Mouse (Mus musculus) megakaryocyte, embryonic 14.5 days (primary cell): ENCODE data around the gene Atad1.

Experiments used
- FLI1 ChIP-seq: IDR thresholded peaks from 2 replicates; pipeline ENCODE4 v1.6.1; 2012; ENCODE audit warnings: low read length, inconsistent platforms, mixed read lengths
- GATA1 ChIP-seq: IDR thresholded peaks from 3 replicates; pipeline ENCODE4 v1.6.1; 2012; ENCODE audit warnings: mixed read lengths, low read length, inconsistent platforms, borderline replicate concordance

DNA sequence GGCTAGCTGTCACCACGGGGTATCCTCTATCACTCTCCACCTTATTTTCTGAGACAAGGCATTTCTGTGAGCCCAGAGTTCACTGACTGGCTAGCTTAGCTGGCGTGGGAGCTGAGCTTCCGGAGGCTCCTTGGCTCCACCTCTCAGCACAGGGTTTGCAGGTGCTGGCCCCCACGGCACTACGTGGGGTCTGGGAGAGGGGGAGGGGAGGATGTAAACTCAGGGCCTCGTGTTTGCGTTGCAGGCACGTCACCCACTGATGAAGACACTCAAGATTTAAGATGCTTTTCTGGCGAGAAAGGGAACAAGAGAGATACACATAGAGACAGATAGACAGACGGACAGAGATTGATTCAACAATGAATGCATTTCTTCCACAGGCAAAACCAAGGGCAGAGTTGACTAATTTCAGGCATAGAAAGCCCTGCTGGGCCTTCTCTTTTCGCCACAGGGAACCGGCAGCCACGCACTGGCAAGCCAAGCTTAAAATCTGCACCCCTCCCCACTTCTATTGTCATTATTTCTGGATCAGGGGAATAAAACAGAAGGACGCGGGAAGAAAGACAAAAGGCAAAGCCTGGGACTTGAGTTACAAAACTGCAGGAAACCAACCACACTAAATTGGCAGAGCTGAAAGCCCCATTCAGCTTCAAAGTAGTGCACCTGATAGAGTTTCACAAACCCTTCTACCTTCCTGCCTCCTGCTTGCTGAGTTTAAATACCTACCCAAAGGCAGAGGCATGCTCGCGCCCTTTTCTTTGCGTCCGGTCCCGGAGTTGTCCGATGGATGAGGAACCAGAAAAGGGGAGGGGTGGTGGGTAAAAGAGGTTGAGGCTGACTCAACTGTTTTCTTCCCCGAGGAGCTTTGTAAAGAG, 12.9 kb downstream of the Atad1 start:
- TF ChIP-seq GATA1 (no peak), FLI1 (no peak)
